Mouse (Mus musculus): ENCODE results near the gene Ina. TPM values are rescaled to one million over a fixed set of nuclear protein-coding genes. Genes with fewer than 3 reads are reported as not detected.

The Ina gene
- total RNA-seq, 2 experiments from 2014 or later: 183 to 189 TPM

- DNase-seq: no peak
Measured at GRCm38 (mm10) chr19:47014159-47014446, 395 bp upstream of the Ina start.

GRCm38 (mm10) chr19:47015396-47015795, 898 bp downstream of the Ina start:
- no peak for DNase-seq

- DNase-seq: no peak
Measured at GRCm38 (mm10) chr19:47015965-47016364, 1.5 kb downstream of the Ina start.

- no peak for DNase-seq
Measured at GRCm38 (mm10) chr19:47016487-47016886, 2.0 kb downstream of the Ina start.

- DNase-seq: no peak
Measured at GRCm38 (mm10) chr19:47017831-47018230, 3.3 kb downstream of the Ina start.

GRCm38 (mm10) chr19:47018330-47018729, 3.8 kb downstream of the Ina start:
- DNase-seq: no peak

- no peak for DNase-seq
Measured at GRCm38 (mm10) chr19:47019326-47019725, 4.8 kb downstream of the Ina start.

- no peak for DNase-seq
Measured at GRCm38 (mm10) chr19:47022709-47023108, 8.2 kb downstream of the Ina start.

GRCm38 (mm10) chr19:47023546-47023945, 9.0 kb downstream of the Ina start:
- DNase-seq: no peak

GRCm38 (mm10) chr19:47024954-47025353, 10.5 kb downstream of the Ina start:
- DNase-seq: no peak

GRCm38 (mm10) chr19:47026513-47026912, 12.0 kb downstream of the Ina start:
- no peak for DNase-seq

- DNase-seq: no peak
Measured at GRCm38 (mm10) chr19:47029796-47030195, 15.3 kb downstream of the Ina start.

- DNase-seq: no peak
Measured at GRCm38 (mm10) chr19:47031770-47032169, 17.3 kb downstream of the Ina start.

- DNase-seq: no peak
Measured at GRCm38 (mm10) chr19:47034916-47035315, 20.4 kb downstream of the Ina start.

- DNase-seq: no peak
Measured at GRCm38 (mm10) chr19:47036596-47036995, 22.1 kb downstream of the Ina start.

GRCm38 (mm10) chr19:47040720-47041473, 26.4 kb downstream of the Ina start:
- DNase-seq: no peak

GRCm38 (mm10) chr19:47043608-47044007, 29.1 kb downstream of the Ina start:
- no peak for DNase-seq

GRCm38 (mm10) chr19:47046343-47046742, 31.8 kb downstream of the Ina start:
- no peak for DNase-seq

GRCm38 (mm10) chr19:47047236-47047833, 32.8 kb downstream of the Ina start:
- no peak for DNase-seq

- no peak for DNase-seq
Measured at GRCm38 (mm10) chr19:47049061-47049460, 34.6 kb downstream of the Ina start.

GRCm38 (mm10) chr19:47049840-47050239, 35.3 kb downstream of the Ina start:
- DNase-seq: no peak

GRCm38 (mm10) chr19:47050271-47051032, 36.0 kb downstream of the Ina start, which contains the start of gene Pcgf6:
Pcgf6 (minus strand) TSS chr19:47050906.
- peak; percentile 83 to 84 for DNase-seq

GRCm38 (mm10) chr19:47052927-47053326, 38.4 kb downstream of the Ina start:
- no peak for DNase-seq

- DNase-seq: no peak
Measured at GRCm38 (mm10) chr19:47053471-47053870, 39.0 kb downstream of the Ina start.

Measured in layer of hippocampus, postnatal 36 days (tissue).